Mouse (Mus musculus) midbrain, embryonic 14.5 days (tissue): ENCODE results near the gene Olfr1014. TPM values are rescaled to one million over a fixed set of nuclear protein-coding genes. Genes with fewer than 3 reads are reported as not detected.

Source experiments
- ATAC-seq: fragments of 200-750 bp; cut with Nextera tagmentation; 2 replicates; pipeline ENCODE4 v1.8.0; 2017; ENCODE audit warnings: moderate number of reproducible peaks, moderate library complexity; ENCODE audit not compliant: low FRiP score, low TSS enrichment
- DNase-seq: peaks from one replicate; pipeline ENCODE4 v3.0.0-alpha.2; 2015
- H3K27ac ChIP-seq: fragments of 300-500 bp; sonication (generic); replicated peaks from 2 replicates; pipeline ENCODE4 v1.5.1; 2014; ENCODE audit warnings: mild to moderate bottlenecking, low read depth, low read length, moderate library complexity
- H3K27me3 ChIP-seq: fragments of 300-500 bp; sonication (generic); 2 replicates; pipeline ENCODE4 v1.6.1; 2014; ENCODE audit warnings: low read length, control low read depth, mixed read lengths; ENCODE audit not compliant: control insufficient read depth, insufficient read depth
- H3K36me3 ChIP-seq: fragments of 300-500 bp; sonication (generic); 2 replicates; pipeline ENCODE4 v1.6.1; 2014; ENCODE audit warnings: low read length, control low read depth; ENCODE audit not compliant: control insufficient read depth, insufficient read depth
- H3K4me1 ChIP-seq: fragments of 300-500 bp; sonication (generic); 2 replicates; pipeline ENCODE4 v1.6.1; 2014; ENCODE audit warnings: mild to moderate bottlenecking, antibody characterized with exemption, low read length, control low read depth; ENCODE audit not compliant: control insufficient read depth, insufficient read depth
- H3K4me2 ChIP-seq: fragments of 300-500 bp; sonication (generic); 2 replicates; pipeline ENCODE4 v1.6.1; 2014; ENCODE audit warnings: mild to moderate bottlenecking, low read length, moderate library complexity
- H3K4me3 ChIP-seq: fragments of 300-500 bp; sonication (generic); replicated peaks from 2 replicates; pipeline ENCODE4 v1.5.1; 2014; ENCODE audit warnings: low read depth, low read length
- H3K9ac ChIP-seq: fragments of 300-500 bp; sonication (generic); replicated peaks from 2 replicates; pipeline ENCODE4 v1.6.1; 2014; ENCODE audit warnings: mild to moderate bottlenecking, low read length, moderate library complexity
- H3K9me3 ChIP-seq: fragments of 300-500 bp; sonication (generic); 2 replicates; pipeline ENCODE4 v1.6.1; 2016; ENCODE audit warnings: low read length, control low read depth, mixed read lengths; ENCODE audit not compliant: control insufficient read depth
- WGBS: fragments of 180-500 bp; shearing (Covaris S2); extraction: QIAGEN DNeasy Blood & Tissue Kit; methylation state at CpG from one replicate; pipeline ENCODE4 v1.1.7; 2014; 5-methylcytosine and 5-hydroxymethylcytosine counted together
- polyA plus RNA-seq: library from polyadenylated mRNA; unstranded; fragments of >200 nt; fragmentation: Nextera tagmentation; extraction: Ambion mirVana; gene quantifications from 2 replicates; pipeline ENCODE4 v1.2.1, GENCODE M21; 2014

Olfr1014 gene
- polyA plus RNA-seq: not detected in 2 replicates

DNA sequence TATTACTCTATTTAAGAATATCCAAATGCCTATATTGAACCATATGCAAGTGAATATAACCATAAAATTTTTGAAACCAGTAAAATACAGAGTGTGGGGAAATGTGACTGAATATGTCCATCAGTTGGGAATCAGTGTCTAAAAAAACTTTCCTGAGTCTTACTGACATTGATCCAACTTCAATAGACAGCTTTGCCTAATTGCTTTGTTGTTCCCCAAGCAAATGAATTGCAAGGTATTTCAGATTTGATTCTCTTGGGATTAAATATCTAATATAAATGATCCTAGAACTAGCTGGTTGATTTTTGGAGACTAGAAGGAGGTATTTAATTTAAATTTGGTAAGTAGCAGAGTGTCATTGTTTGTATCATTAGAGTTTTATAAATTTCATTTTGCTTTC lies at the start of gene Olfr1014:
Gene Olfr1014, plus strand, starts transcription at position 301 of the 400 bp plus-strand sequence.
- Histone ChIP-seq H3K4me3 (no peak within 1 kb of the TSS), H3K4me2 (no peak within 1 kb of the TSS), H3K36me3 (no peaks in the 10 kb centered on the region), H3K4me1 (no peaks in the 10 kb centered on the region), H3K9me3 (no peaks in the 10 kb centered on the region), H3K9ac (no peak within 1 kb of the TSS), H3K27me3 (no peaks in the 10 kb centered on the region), H3K27ac (no peak within 1 kb of the TSS)
- DNase-seq (no peak), ATAC-seq (no peak)

DNA sequence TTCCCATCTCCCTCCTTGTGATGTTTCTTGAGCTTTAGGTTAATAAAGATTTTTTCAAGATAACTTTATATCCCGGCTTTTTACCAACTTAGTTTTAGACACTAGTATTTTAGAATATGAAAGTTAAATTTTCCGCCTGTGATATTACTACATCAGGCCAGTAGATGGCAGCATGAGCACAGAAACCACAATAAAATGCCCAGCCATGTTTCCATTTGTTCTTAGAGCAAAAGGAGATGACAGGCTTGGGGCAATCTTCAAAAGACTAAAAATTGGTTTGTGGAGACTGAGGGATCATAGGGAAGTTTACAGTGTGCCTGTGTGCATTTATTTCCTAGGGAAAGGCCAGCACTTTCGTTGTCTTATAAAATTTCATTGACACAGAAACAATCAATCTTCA lies 46.7 kb upstream of the Olfr1014 start:
- 15% methylated on average over 3 of the region's 3 CpGs for WGBS
- ATAC-seq: no peak

DNA sequence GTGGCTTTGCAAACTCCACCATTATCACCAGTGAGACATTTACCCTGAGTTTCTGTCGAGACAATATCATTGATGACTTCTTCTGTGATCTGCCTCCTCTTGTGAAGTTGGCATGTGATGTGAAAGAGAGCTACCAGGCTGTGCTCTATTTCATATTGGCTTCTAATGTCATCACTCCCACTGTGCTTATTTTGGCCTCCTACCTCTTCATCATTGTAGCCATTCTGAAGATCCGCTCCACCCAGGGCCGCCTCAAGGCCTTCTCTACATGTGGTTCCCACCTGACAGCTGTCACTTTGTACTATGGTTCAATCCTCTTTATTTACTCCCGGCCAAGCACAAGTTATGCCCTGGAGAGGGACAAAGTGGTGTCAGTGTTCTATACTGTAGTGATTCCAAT lies 18.7 kb upstream of the Olfr1014 start:
- Histone ChIP-seq H3K4me1 (no peaks in the 10 kb centered on the region), H3K4me2 (no peak overlapping the region), H3K9me3 (no peaks in the 10 kb centered on the region), H3K27ac (no peak overlapping the region), H3K27me3 (no peaks in the 10 kb centered on the region), H3K36me3 (no peaks in the 10 kb centered on the region), H3K4me3 (no peak overlapping the region), H3K9ac (no peak overlapping the region)
- WGBS: 77% methylated on average over 4 of the region's 4 CpGs
- DNase-seq (no peak), ATAC-seq (no peak)

More for the DNA sequence above, 46.7 kb upstream of the Olfr1014 start:
- peak; percentile 82 for DNase-seq
- Histone ChIP-seq H3K27ac (no peak overlapping the region), H3K36me3 (no peaks in the 10 kb centered on the region), H3K4me2 (no peak overlapping the region), H3K27me3 (no peaks in the 10 kb centered on the region), H3K4me3 (no peak overlapping the region), H3K9ac (no peak overlapping the region), H3K4me1 (no peaks in the 10 kb centered on the region), H3K9me3 (no peaks in the 10 kb centered on the region)

DNA sequence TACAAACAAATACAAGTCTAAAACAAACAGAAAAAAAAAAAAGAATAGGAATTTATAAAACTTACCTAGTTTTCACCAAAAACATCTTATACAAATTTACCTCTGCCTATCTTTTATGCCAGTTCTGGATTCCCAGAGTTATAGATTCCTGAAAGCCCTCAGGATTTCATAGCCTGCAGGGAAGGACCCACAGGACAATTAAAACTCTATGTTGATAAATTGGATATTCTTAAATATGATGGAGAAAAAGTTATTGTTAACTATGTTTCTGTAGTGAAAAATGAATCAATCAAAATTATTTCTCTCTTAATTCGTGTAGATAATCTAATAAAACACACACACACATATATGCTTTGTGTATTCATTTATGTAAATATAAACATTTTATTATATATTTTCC lies 9.8 kb upstream of the Olfr1014 start, which contains the start of gene Olfr1012:
Gene Olfr1012, minus strand, starts transcription at position 101 of the 400 bp plus-strand sequence.
- Histone ChIP-seq H3K27me3 (no peaks in the 10 kb centered on the region), H3K9ac (no peak within 1 kb of the TSS), H3K4me2 (no peak within 1 kb of the TSS), H3K9me3 (no peaks in the 10 kb centered on the region), H3K4me1 (no peaks in the 10 kb centered on the region), H3K27ac (no peak within 1 kb of the TSS), H3K4me3 (no peak within 1 kb of the TSS), H3K36me3 (no peaks in the 10 kb centered on the region)
- DNase-seq (no peak), ATAC-seq (no peak)
- WGBS: 73% methylated on average over 1 of the region's 1 CpGs

DNA sequence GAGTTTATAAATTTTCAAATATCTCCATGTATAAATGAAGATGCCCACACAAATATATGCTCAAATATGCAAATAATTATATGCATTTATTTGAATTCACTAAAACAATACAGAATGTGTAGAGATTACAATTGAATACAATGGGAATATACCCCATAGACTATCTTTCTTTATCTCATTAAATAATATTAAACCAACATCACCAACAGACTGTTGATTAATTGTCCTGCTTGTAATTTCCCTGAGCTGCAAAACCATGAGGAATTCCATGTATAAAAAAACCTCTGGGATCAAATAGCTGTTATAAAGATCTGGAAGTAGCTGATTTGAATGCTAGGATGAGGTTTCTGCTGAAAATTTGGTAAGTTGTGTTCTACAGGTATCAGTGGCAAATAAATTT lies 5.7 kb upstream of the Olfr1014 start, which contains the start of gene Olfr1013:
Gene Olfr1013, plus strand, starts transcription at position 301 of the 400 bp plus-strand sequence.
- Histone ChIP-seq H3K4me1 (no peaks in the 10 kb centered on the region), H3K9ac (no peak within 1 kb of the TSS), H3K4me2 (no peak within 1 kb of the TSS), H3K36me3 (no peaks in the 10 kb centered on the region), H3K27ac (no peak within 1 kb of the TSS), H3K4me3 (no peak within 1 kb of the TSS), H3K9me3 (no peaks in the 10 kb centered on the region), H3K27me3 (no peaks in the 10 kb centered on the region)
- ATAC-seq (no peak), DNase-seq (no peak)

DNA sequence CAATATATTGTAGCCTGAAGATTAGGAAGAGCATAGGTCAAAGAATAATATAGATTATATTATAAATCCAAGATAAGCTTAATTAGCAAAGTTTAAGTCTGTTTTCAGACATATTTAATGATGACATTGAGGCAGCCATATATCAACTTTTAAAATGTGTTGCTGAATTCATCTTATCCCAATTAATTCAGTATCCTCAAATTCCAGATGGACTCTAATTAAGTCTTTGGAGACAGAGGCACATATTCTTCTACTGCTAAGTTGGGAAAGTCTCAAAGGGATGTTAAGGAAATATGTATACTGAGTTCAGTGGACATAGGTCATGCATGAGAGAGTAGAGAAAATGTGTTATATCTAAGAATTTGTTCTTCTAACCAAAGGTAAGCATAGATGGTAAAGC lies 9.2 kb downstream of the Olfr1014 start, which contains the start of gene Olfr1015:
Gene Olfr1015, plus strand, starts transcription at position 301 of the 400 bp plus-strand sequence.
- ATAC-seq (no peak), DNase-seq (no peak)
- Histone ChIP-seq H3K27ac (no peak within 1 kb of the TSS), H3K4me2 (no peak within 1 kb of the TSS), H3K27me3 (no peaks in the 10 kb centered on the region), H3K36me3 (no peaks in the 10 kb centered on the region), H3K9me3 (no peaks in the 10 kb centered on the region), H3K9ac (no peak within 1 kb of the TSS), H3K4me3 (no peak within 1 kb of the TSS), H3K4me1 (no peaks in the 10 kb centered on the region)

DNA sequence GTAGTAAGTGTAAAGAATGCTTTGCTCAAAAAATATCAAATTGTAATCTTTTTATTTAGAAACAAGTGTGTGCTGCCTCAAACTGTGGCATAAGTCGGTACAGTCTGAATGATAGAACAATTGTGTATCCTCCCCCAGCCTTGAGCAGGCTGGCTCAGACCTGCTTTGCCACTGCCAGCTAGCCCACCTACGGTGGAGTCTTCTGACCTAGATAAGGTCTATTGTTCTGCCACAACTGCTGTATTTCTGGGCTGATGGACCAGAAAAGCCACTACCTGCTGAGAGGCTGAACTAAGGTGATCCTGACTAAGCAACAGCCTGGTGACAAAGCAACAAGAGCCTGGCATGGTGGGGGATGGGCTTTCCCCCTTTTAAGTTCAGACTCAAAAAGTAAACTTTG lies 19.8 kb downstream of the Olfr1014 start:
- Histone ChIP-seq H3K27me3 (no peaks in the 10 kb centered on the region), H3K4me1 (no peaks in the 10 kb centered on the region), H3K36me3 (no peaks in the 10 kb centered on the region), H3K27ac (no peak overlapping the region), H3K4me2 (no peak overlapping the region), H3K9ac (no peak overlapping the region), H3K4me3 (no peak overlapping the region), H3K9me3 (no peaks in the 10 kb centered on the region)
- no peak for ATAC-seq
- 11% methylated on average over 2 of the region's 2 CpGs for WGBS
- peak; percentile 0 for DNase-seq

DNA sequence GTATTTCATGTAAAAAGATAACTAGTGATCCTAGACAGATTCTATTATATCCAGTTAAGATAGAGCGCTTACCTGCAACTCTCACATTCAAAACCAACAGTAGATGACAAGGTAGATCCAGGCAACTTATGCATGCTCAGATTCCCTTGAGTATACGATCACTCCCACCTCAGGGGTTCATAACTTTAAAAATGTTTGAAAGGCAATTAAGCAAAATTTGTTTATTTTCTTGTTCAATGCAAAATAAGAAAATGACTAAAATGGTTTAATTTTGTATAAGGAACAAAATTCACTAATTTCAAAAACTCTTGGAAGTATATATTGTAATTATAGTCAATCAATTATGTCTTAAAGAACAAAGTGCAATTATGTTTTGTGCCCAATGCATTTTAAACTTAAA lies 29.9 kb downstream of the Olfr1014 start, which contains the start of gene Olfr1016:
Gene Olfr1016, minus strand, starts transcription at position 101 of the 400 bp plus-strand sequence.
- H3K9me3 ChIP-seq: no peaks in the 10 kb centered on the region
- WGBS: 97% methylated on average over 2 of the region's 2 CpGs
- no peak within 1 kb of the TSS for H3K4me3 ChIP-seq
- no peaks in the 10 kb centered on the region for H3K36me3 ChIP-seq
- no peak within 1 kb of the TSS for H3K4me2 ChIP-seq
- H3K27me3 ChIP-seq: no peaks in the 10 kb centered on the region
- DNase-seq (no peak), ATAC-seq (no peak)
- no peak within 1 kb of the TSS for H3K27ac ChIP-seq
- H3K9ac ChIP-seq: no peak within 1 kb of the TSS
- no peaks in the 10 kb centered on the region for H3K4me1 ChIP-seq

DNA sequence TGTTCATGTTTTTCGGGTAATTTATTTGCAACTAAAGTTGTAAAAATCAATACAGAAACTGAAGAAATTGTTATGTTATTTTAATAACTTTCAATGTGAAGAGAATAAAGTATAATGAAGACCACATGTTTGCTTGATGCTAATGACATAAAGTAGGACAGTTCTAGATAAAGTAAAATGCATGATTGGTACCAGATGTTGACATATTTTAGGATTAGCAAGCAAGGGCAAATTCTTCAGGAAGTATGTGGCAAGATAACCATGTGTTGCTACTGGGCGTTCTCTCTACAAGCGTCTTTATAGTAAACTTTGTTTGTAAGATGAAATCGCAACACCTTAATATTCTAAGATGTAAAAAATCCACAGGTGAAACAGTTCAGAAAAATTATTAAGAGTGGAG lies 32.0 kb downstream of the Olfr1014 start:
- Histone ChIP-seq H3K27me3 (no peaks in the 10 kb centered on the region), H3K4me2 (no peak overlapping the region), H3K9me3 (no peaks in the 10 kb centered on the region), H3K27ac (no peak overlapping the region), H3K9ac (no peak overlapping the region), H3K4me3 (no peak overlapping the region), H3K36me3 (no peaks in the 10 kb centered on the region), H3K4me1 (no peaks in the 10 kb centered on the region)
- WGBS: 97% methylated on average over 4 of the region's 4 CpGs
- ATAC-seq: no peak
- no peak for DNase-seq
